Mouse (Mus musculus) heart, postnatal 25 days (tissue): ENCODE measurements at regions not wholly inside any gene's neighbourhood (a gene's known extent, or its start where the extent isn't known, plus 50 kb on each side); places are given as distances from the start of the nearest gene placed in this dataset.

Source experiments
- DNase-seq: peaks from one replicate; pipeline ENCODE4 v3.0.0; 2022; ENCODE audit warnings: low spot score
- intact Hi-C: fragments of 180-260 bp; cut with DNase I; formaldehyde crosslinking; loops from one replicate; pipeline ENCODE4 v1.15.1; 2025

- intact Hi-C loops: no loop called here
Observed at GRCm38 (mm10) chr10:117493091-117493823, 113.4 kb upstream of the Cpsf6 start.

GRCm38 (mm10) chr10:117492391-117492990 is 112.7 kb upstream of the Cpsf6 start:
- no peak for DNase-seq
- intact Hi-C loops: no loop called here

More at GRCm38 (mm10) chr10:117493091-117493823, 113.4 kb upstream of the Cpsf6 start:
- DNase-seq: no peak

- intact Hi-C loops: no loop called here
- DNase-seq: no peak
Observed at GRCm38 (mm10) chr10:117491711-117492110, 111.9 kb upstream of the Cpsf6 start.

GRCm38 (mm10) chr10:117490851-117491595 is 111.2 kb upstream of the Cpsf6 start:
- intact Hi-C loops: no loop called here
- no peak for DNase-seq

GRCm38 (mm10) chr10:117483091-117483600 is 103.3 kb upstream of the Cpsf6 start:
- intact Hi-C loops: no loop called here
- DNase-seq: no peak

GRCm38 (mm10) chr10:117482361-117482760 is 102.5 kb upstream of the Cpsf6 start:
- intact Hi-C loops: no loop called here

GRCm38 (mm10) chr10:117481341-117481990 is 101.7 kb upstream of the Cpsf6 start:
- intact Hi-C loops: no loop called here
- no peak for DNase-seq

More at GRCm38 (mm10) chr10:117482361-117482760, 102.5 kb upstream of the Cpsf6 start:
- no peak for DNase-seq

GRCm38 (mm10) chr10:117480456-117480850 is 100.6 kb upstream of the Cpsf6 start:
- DNase-seq: no peak

GRCm38 (mm10) chr10:117479721-117480455 is 100.1 kb upstream of the Cpsf6 start:
- intact Hi-C loops: no loop called here

More at GRCm38 (mm10) chr10:117480456-117480850, 100.6 kb upstream of the Cpsf6 start:
- intact Hi-C loops: no loop called here

GRCm38 (mm10) chr10:117478931-117479280 is 99.1 kb upstream of the Cpsf6 start:
- intact Hi-C loops: no loop called here
- DNase-seq: no peak

More at GRCm38 (mm10) chr10:117479721-117480455, 100.1 kb upstream of the Cpsf6 start:
- no peak for DNase-seq

GRCm38 (mm10) chr10:117478202-117478930 is 98.6 kb upstream of the Cpsf6 start:
- no peak for DNase-seq
- intact Hi-C loops: no loop called here

- intact Hi-C loops: no loop called here
- no peak for DNase-seq
Observed at GRCm38 (mm10) chr10:117477331-117478201, 97.8 kb upstream of the Cpsf6 start.

GRCm38 (mm10) chr10:117475086-117475945 is 95.5 kb upstream of the Cpsf6 start:
- intact Hi-C loops: no loop called here
- no peak for DNase-seq

- intact Hi-C loops: no loop called here
- no peak for DNase-seq
Observed at GRCm38 (mm10) chr10:117474351-117475085, 94.7 kb upstream of the Cpsf6 start.

- no peak for DNase-seq
- intact Hi-C loops: no loop called here
Observed at GRCm38 (mm10) chr10:117473471-117473870, 93.7 kb upstream of the Cpsf6 start.

- intact Hi-C loops: no loop called here
- DNase-seq: no peak
Observed at GRCm38 (mm10) chr10:117472568-117472930, 92.7 kb upstream of the Cpsf6 start.
